Mouse (Mus musculus): Measurements from ENCODE around the gene Bcl3. TPM values are rescaled to one million over a fixed set of nuclear protein-coding genes. Genes with fewer than 3 reads are reported as not detected.
A peak's percentile ranks its signal among the peaks of the same experiment; 100 is the strongest.

Bcl3 gene
- polyA plus RNA-seq, 1 experiment from 2014 or later, result 4.1 TPM

GRCm38 (mm10) chr7:19770375-19770754 is 52.2 kb downstream of the Bcl3 start:
- no peaks in the 10 kb centered on the region for H3K27me3 ChIP-seq (ENCODE audit: control insufficient read depth, insufficient read depth, low read length)
- H3K4me1 ChIP-seq (ENCODE audit: control insufficient read depth, insufficient read depth, low read length), result peaks cover 29% of the 10 kb centered on the region
- H3K36me3 ChIP-seq (ENCODE audit: control insufficient read depth, insufficient read depth), result peaks cover 14% of the 10 kb centered on the region
- H3K9ac ChIP-seq (ENCODE audit: low read length), result peak overlapping the region; percentile 79
- peak overlapping the region; percentile 61 for H3K4me3 ChIP-seq (ENCODE audit: low read length)
- peak overlapping the region; percentile 73 for H3K27ac ChIP-seq (ENCODE audit: low read length)
- peak overlapping the region; percentile 97 for H3K4me2 ChIP-seq (ENCODE audit: low read depth, low read length)
- WGBS, result under 1% methylated on average over 28 of the region's 28 CpGs
- peak; percentile 75 for ATAC-seq (replicated peaks; ENCODE audit: extremely low read depth, insufficient read depth, low FRiP score)
- H3K9me3 ChIP-seq (replicated peaks; ENCODE audit: control insufficient read depth, low read length), result no peaks in the 10 kb centered on the region

DNA sequence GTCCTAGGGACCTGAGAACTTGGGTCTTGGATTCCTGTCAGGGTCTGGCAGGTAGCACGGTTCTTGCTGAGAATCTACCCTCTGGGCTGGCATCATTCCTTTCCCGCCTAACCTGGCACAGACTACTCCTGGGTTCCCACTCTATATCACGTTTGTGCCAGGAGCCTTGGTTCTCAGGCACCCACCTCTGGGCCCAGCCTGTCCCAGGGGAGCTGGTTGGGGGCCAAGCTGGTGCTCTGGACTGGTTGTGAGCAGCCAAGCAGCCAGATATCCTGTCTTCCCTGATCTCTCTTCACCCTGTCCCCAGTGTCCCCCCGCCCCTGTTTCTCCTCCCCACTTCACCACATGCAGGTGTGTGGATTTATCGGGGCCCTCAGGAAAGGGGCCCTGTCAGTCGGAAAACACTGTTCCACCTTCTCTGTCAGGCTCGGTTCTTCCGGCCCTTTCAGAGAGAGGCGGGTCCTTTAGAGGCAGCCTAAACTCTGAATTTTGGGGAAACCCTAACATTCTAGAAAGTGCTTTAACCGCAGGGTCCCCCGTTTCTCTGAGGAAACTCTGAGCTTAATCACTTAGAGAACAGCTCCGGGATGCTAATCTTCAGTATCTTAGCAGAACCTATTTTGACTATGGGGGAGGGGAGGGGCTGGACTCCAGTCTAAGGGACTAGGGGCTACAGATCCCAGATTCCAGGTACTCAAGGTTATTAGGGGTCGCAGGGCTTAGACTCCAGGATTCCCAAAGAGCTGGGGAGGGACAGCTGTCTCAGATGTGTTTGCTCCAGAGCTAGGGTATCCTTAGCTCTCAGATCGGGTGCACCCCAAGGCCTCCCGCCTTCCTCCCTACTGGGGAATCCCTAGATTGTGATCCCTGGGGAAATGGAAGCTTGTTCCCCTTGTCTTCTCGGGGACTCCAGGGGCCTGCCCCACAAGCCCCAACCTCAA is 52.9 kb downstream of the Bcl3 start:
- WGBS, result 7% methylated on average over 16 of the region's 16 CpGs
- Histone ChIP-seq H3K9me3 (replicated peaks; ENCODE audit: control insufficient read depth, low read length) (no peaks in the 10 kb centered on the region), H3K4me1 (ENCODE audit: control insufficient read depth, insufficient read depth, low read length) (peaks cover 29% of the 10 kb centered on the region), H3K4me2 (ENCODE audit: low read depth, low read length) (peak overlapping the region; percentile 97), H3K4me3 (ENCODE audit: low read length) (peak overlapping the region; percentile 61), H3K27ac (ENCODE audit: low read length) (peak overlapping the region; percentile 73), H3K36me3 (ENCODE audit: control insufficient read depth, insufficient read depth) (peaks cover 20% of the 10 kb centered on the region), H3K9ac (ENCODE audit: low read length) (peak overlapping the region; percentile 79), H3K27me3 (ENCODE audit: control insufficient read depth, insufficient read depth, low read length) (no peaks in the 10 kb centered on the region)
- ATAC-seq (replicated peaks; ENCODE audit: extremely low read depth, insufficient read depth, low FRiP score), result peak; percentile 6; the same call in 1 of the 2 replicates

DNA sequence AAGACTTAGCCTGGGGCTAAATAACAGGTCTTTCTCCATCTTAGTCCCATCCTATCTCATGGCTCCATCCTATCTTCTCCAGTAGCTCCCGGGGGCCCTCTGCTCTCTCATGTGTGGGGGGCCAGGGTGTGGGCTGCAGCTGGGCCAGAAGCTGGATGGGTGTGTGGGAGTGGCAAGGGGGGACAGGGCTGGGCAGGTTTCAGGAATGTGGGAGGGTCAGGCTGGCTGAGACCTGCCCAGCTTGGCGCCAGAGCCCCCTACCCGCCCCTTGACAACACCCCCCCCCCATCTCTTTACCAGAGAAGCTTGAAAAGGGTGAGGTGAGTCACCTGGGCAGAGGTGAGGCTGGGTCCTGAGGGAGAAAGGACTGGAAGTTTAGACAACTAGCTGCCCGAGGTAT is 53.6 kb downstream of the Bcl3 start:
- Histone ChIP-seq H3K27ac (ENCODE audit: low read length) (peak overlapping the region; percentile 73), H3K9ac (ENCODE audit: low read length) (peak overlapping the region; percentile 79), H3K9me3 (replicated peaks; ENCODE audit: control insufficient read depth, low read length) (no peaks in the 10 kb centered on the region), H3K27me3 (ENCODE audit: control insufficient read depth, insufficient read depth, low read length) (no peaks in the 10 kb centered on the region), H3K4me1 (ENCODE audit: control insufficient read depth, insufficient read depth, low read length) (peaks cover 32% of the 10 kb centered on the region), H3K4me2 (ENCODE audit: low read depth, low read length) (peak overlapping the region; percentile 97), H3K36me3 (ENCODE audit: control insufficient read depth, insufficient read depth) (peaks cover 27% of the 10 kb centered on the region), H3K4me3 (ENCODE audit: low read length) (peak overlapping the region; percentile 61)
- 0 out of 2 replicates have a peak, but pooled peaks have one; percentile 23 for ATAC-seq (replicated peaks; ENCODE audit: extremely low read depth, insufficient read depth, low FRiP score)
- WGBS, result 16% methylated on average over 4 of the region's 4 CpGs

- Histone ChIP-seq H3K9me3 (replicated peaks; ENCODE audit: control insufficient read depth, low read length) (no peaks in the 10 kb centered on the region), H3K4me3 (ENCODE audit: low read length) (peak overlapping the region; percentile 61), H3K36me3 (ENCODE audit: control insufficient read depth, insufficient read depth) (peaks cover 35% of the 10 kb centered on the region), H3K4me2 (ENCODE audit: low read depth, low read length) (peak overlapping the region; percentile 97), H3K27ac (ENCODE audit: low read length) (peak overlapping the region; percentile 73), H3K9ac (ENCODE audit: low read length) (peak overlapping the region; percentile 79), H3K27me3 (ENCODE audit: control insufficient read depth, insufficient read depth, low read length) (no peaks in the 10 kb centered on the region), H3K4me1 (ENCODE audit: control insufficient read depth, insufficient read depth, low read length) (peaks cover 35% of the 10 kb centered on the region)
- WGBS, result 39% methylated on average over 14 of the region's 14 CpGs
- peak; percentile 38; the same call in 1 of the 2 replicates for ATAC-seq (replicated peaks; ENCODE audit: extremely low read depth, insufficient read depth, low FRiP score)
Measured at GRCm38 (mm10) chr7:19768251-19768650, 54.3 kb downstream of the Bcl3 start.

DNA sequence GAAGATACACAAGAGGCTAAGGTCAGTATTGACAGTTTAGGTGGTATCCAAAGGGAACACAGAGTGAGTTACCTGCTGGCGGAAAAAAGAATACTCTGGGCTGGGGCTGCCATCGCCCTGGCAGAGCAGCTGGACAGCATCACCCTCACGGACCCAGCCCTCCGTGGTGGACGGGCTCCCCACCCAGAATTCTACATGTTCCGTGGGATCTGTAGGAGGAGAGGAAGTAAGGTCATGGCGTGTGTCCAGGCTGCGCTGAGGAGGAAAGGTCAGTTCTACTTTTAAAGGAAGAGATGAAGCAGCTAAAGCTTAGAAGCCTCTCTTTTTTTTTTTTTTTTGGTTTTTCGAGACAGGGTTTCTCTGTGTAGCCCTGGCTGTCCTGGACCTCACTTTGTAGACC is 58.0 kb downstream of the Bcl3 start:
- 76% methylated on average over 9 of the region's 9 CpGs for WGBS
- ATAC-seq (replicated peaks; ENCODE audit: extremely low read depth, insufficient read depth, low FRiP score), result no peak
- H3K27me3 ChIP-seq (ENCODE audit: control insufficient read depth, insufficient read depth, low read length), result no peaks in the 10 kb centered on the region
- H3K4me1 ChIP-seq (ENCODE audit: control insufficient read depth, insufficient read depth, low read length), result peaks cover 43% of the 10 kb centered on the region
- no peak overlapping the region for H3K27ac ChIP-seq (ENCODE audit: low read length)
- no peaks in the 10 kb centered on the region for H3K9me3 ChIP-seq (replicated peaks; ENCODE audit: control insufficient read depth, low read length)
- H3K9ac ChIP-seq (ENCODE audit: low read length), result no peak overlapping the region
- H3K4me2 ChIP-seq (ENCODE audit: low read depth, low read length), result no peak overlapping the region
- H3K36me3 ChIP-seq (ENCODE audit: control insufficient read depth, insufficient read depth), result peaks cover 46% of the 10 kb centered on the region
- no peak overlapping the region for H3K4me3 ChIP-seq (ENCODE audit: low read length)

- H3K4me2 ChIP-seq (ENCODE audit: low read depth, low read length), result no peak overlapping the region
- ATAC-seq (replicated peaks; ENCODE audit: extremely low read depth, insufficient read depth, low FRiP score), result no peak
- H3K27me3 ChIP-seq (ENCODE audit: control insufficient read depth, insufficient read depth, low read length), result no peaks in the 10 kb centered on the region
- H3K36me3 ChIP-seq (ENCODE audit: control insufficient read depth, insufficient read depth), result peaks cover 51% of the 10 kb centered on the region
- no peak overlapping the region for H3K9ac ChIP-seq (ENCODE audit: low read length)
- peak overlapping the region; percentile 35; the same call in 1 of the 2 replicates for H3K27ac ChIP-seq (ENCODE audit: low read length)
- WGBS, result 78% methylated on average over 13 of the region's 13 CpGs
- no peak overlapping the region for H3K4me3 ChIP-seq (ENCODE audit: low read length)
- peaks cover 42% of the 10 kb centered on the region for H3K4me1 ChIP-seq (ENCODE audit: control insufficient read depth, insufficient read depth, low read length)
- H3K9me3 ChIP-seq (replicated peaks; ENCODE audit: control insufficient read depth, low read length), result no peaks in the 10 kb centered on the region
Measured at GRCm38 (mm10) chr7:19763829-19764477, 58.6 kb downstream of the Bcl3 start.

DNA sequence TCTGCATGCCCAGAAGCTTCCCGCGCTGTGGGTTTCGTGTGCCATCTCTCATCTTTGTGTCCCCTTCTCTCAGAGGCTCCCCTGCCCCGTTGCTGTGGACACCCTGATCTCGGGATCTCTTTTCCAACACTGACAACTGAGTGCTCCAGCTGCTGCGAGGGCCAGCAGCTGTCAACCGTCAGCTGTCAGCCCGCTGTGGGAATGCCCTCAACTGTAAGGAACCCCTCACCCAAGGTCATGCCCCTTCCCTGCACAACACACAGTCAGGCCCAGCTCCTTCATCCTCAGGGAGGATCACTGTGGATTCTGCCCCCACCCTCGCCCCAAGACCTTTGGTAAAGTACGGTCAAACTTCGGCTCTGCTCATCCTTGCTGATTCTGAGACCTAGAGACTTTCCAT is 60.3 kb downstream of the Bcl3 start:
- H3K9me3 ChIP-seq (replicated peaks; ENCODE audit: control insufficient read depth, low read length), result no peaks in the 10 kb centered on the region
- peaks cover 40% of the 10 kb centered on the region for H3K4me1 ChIP-seq (ENCODE audit: control insufficient read depth, insufficient read depth, low read length)
- peaks cover 63% of the 10 kb centered on the region for H3K36me3 ChIP-seq (ENCODE audit: control insufficient read depth, insufficient read depth)
- H3K4me3 ChIP-seq (ENCODE audit: low read length), result no peak overlapping the region
- H3K4me2 ChIP-seq (ENCODE audit: low read depth, low read length), result no peak overlapping the region
- peak overlapping the region; percentile 21; the same call in 1 of the 2 replicates for H3K9ac ChIP-seq (ENCODE audit: low read length)
- no peaks in the 10 kb centered on the region for H3K27me3 ChIP-seq (ENCODE audit: control insufficient read depth, insufficient read depth, low read length)
- WGBS, result 42% methylated on average over 11 of the region's 11 CpGs
- no peak for ATAC-seq (replicated peaks; ENCODE audit: extremely low read depth, insufficient read depth, low FRiP score)
- peak overlapping the region; percentile 78 for H3K27ac ChIP-seq (ENCODE audit: low read length)

- Histone ChIP-seq H3K36me3 (ENCODE audit: control insufficient read depth, insufficient read depth) (peaks cover 46% of the 10 kb centered on the region), H3K27me3 (ENCODE audit: control insufficient read depth, insufficient read depth, low read length) (no peaks in the 10 kb centered on the region), H3K9me3 (replicated peaks; ENCODE audit: control insufficient read depth, low read length) (no peaks in the 10 kb centered on the region), H3K9ac (ENCODE audit: low read length) (peak overlapping the region; percentile 57), H3K4me3 (ENCODE audit: low read length) (no peak overlapping the region), H3K4me1 (ENCODE audit: control insufficient read depth, insufficient read depth, low read length) (peaks cover 56% of the 10 kb centered on the region), H3K4me2 (ENCODE audit: low read depth, low read length) (peak overlapping the region; percentile 21; the same call in 1 of the 2 replicates), H3K27ac (ENCODE audit: low read length) (peak overlapping the region; percentile 93)
- ATAC-seq (replicated peaks; ENCODE audit: extremely low read depth, insufficient read depth, low FRiP score), result 0 out of 2 replicates have a peak, but pooled peaks have one; percentile 0
- 64% methylated on average over 13 of the region's 13 CpGs for WGBS
Measured at GRCm38 (mm10) chr7:19760021-19760420, 62.5 kb downstream of the Bcl3 start.

GRCm38 (mm10) chr7:19758623-19759022 is 63.9 kb downstream of the Bcl3 start:
- Histone ChIP-seq H3K4me2 (ENCODE audit: low read depth, low read length) (no peak overlapping the region), H3K36me3 (ENCODE audit: control insufficient read depth, insufficient read depth) (peaks cover 32% of the 10 kb centered on the region), H3K9ac (ENCODE audit: low read length) (no peak overlapping the region), H3K27me3 (ENCODE audit: control insufficient read depth, insufficient read depth, low read length) (no peaks in the 10 kb centered on the region), H3K4me1 (ENCODE audit: control insufficient read depth, insufficient read depth, low read length) (peaks cover 62% of the 10 kb centered on the region), H3K27ac (ENCODE audit: low read length) (no peak overlapping the region), H3K4me3 (ENCODE audit: low read length) (no peak overlapping the region), H3K9me3 (replicated peaks; ENCODE audit: control insufficient read depth, low read length) (no peaks in the 10 kb centered on the region)
- ATAC-seq (replicated peaks; ENCODE audit: extremely low read depth, insufficient read depth, low FRiP score), result no peak
- WGBS, result 92% methylated on average over 13 of the region's 13 CpGs
